Mouse (Mus musculus) cerebellum, adult 9-11 months (tissue): Measurements from ENCODE around the gene Gli3.
A peak's percentile ranks its signal among the peaks of the same experiment; 100 is the strongest.

ENCODE experiments used
- DNase-seq: peaks from one replicate; pipeline ENCODE4 v3.0.0; 2022

The Gli3 gene

DNA sequence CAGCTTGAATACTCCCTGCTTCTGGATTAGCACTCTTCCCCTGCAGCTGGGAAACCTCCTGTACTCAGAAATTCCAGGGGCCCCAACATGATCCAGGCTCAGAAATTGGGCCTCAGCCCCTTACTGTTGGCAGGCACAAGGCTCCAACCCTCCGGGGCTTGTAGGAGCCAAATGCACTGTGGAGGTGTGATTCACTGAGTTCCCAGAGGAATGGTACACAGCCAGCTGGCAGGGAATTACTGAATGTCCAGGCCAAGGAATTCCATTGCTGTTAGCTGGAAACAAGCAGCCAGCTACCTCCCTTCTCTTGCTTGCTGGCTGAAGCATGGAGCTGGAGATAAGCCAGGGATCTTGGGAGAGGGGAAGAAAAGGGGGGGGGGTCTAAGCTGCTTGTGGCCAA, 278.7 kb downstream of the Gli3 start:
- DNase-seq: peak; percentile 37

DNA sequence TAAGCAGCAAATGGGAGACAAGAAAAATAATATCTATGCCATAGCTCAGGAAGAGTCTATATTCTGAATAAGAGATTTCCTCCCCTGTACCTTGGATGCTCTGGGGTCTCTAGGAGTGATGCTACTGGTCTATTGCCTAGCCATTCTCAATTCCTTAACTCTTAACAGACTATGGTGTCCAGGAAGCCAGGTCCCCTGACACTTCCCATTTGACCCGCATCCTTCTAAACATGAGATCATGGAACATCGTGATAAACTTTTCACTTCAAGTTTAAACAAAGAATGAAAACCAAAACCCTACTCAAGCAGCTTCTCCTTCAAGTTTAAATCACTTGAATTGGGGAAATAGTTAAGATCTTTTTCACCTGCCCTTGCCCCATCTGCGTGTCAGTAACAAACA, 279.3 kb downstream of the Gli3 start:
- no peak for DNase-seq

DNA sequence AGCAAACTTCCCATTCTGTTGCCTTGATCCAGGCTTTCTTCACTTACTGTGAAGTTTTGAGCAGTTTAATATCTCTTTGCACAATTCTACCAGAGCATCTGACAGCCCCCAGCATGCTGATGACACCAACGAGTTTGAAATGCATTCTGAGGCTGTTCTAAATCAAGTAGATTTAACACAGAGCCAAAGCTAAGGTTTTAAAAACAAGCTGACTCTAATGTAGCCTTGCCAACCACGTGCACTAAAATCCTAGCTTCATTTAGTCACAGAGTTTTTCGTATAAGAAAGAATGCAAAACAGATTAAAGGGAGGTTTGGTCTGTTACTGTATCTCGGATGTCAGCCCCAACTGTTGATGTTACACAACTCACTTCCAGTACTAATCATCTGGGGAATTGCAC, 279.7 kb downstream of the Gli3 start:
- DNase-seq: no peak

DNA sequence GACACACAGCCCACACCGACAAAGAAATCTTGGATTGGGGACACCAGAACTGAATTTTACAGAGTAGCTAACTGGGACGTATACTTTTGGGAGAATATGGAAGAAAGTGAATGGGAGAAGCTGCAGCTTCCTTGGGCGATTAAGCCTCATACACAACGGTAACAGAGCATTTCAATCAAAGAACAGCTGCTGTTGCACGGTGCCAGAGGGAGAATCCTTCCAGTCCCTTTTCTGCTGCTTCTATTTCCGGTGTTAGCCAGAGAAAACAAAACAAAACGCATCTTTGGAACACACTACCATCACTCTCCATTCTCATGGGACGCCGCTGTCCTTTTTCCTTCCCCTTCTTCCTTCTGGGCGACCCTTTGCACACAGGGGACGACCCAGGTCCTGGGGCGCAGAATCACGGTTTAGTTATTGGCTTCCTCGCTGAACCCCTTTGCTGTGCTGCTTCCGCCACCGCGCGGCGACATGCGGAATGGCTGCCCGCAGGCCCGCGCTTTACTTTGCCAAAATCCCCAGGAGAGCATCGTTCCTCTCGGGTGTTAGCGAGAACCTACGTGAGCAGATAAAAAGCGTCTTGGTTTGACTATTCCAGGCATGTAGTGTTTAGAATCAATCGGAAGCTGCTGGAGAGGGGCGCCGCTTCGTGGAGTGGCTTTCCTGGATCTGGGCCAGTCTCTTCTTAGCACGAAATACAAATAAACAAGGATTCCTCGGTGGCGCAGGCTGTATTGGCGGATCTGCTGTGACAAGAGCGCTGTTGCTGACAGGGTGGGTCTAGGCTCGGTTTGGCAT, 296.0 kb downstream of the Gli3 start:
- DNase-seq: peak; percentile 83

DNA sequence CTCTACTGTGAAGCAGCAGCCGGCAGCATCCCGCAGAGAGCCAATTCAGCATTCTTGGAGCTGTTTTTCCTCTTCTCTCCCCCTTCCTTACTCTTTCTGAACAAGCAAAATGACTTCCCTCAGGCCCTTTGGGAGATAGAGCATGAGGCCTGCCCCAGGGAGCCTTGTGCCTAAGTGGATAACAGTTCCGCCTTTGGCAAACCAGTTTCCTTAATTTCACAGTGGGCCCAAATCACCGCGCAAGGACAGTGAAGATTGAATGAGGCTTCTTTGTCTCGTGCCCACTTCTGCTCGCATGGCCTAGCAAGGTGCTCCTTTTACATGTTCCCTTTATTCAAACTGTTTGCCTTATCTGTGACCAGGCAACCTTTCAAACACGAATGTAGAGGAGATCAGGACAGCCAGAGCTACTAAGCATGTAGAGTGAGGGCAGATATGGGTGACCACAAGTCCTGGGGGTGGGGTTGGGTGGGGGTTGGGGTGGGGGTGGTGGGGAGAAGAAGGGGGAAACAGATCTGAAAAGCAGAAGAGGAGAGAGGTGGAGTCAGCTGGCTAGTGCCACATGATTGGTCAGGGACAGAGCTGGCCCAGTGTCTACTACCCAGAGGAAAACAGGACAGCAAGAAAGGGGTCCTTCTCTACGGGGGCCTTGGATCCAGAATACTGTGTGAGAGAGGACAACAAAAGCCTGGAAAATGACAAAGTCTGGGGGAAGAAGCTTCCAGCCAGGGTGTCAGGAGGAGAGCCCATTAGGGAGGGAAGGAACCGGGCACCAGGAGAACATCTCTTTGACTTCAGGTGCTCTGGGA, 296.8 kb downstream of the Gli3 start:
- DNase-seq: peak; percentile 10

DNA sequence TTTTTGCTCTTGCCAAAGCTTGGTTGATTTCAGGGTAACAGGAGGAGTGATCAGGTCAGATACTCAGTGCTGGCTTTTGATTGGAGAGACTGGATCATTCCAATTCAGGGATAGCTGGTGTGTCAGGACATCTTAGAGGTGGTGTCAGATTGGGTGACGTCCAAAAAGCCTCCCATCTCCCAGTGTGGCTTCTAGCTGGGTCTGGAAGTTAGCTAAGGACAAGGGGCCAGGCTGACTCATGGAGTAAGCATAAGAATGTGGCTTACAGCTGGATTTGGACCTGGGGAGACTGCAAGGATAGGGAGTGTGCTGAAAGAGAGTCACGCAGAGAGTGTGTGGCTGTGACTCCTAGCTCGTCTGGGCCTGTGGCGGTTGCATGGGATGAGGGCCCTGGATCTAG, 299.3 kb downstream of the Gli3 start:
- DNase-seq: no peak

DNA sequence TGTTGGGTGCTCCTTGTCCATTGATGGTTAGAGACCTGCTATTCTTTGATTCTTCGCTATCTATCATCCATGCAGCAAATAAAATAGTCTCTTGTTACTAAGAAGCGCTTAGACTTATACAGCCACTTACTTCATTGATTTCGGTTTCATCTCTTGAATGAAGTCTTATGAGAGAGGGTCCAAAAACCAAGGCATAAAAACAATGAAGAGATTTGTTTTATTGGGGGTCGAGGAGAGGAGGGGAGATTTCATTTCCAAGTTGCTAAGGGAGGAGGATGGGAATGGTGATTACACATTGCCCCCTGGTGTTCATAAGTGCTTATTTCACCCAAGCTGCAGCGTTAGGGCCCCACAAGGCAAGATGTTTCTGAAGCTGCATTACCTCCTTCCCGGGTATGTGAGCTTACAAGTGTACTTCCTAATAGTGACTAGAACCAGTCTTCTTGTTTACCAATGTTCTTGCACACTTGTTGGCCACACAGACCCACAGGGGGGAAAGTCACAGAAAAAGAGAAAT, 299.9 kb downstream of the Gli3 start:
- peak; percentile 9 for DNase-seq

DNA sequence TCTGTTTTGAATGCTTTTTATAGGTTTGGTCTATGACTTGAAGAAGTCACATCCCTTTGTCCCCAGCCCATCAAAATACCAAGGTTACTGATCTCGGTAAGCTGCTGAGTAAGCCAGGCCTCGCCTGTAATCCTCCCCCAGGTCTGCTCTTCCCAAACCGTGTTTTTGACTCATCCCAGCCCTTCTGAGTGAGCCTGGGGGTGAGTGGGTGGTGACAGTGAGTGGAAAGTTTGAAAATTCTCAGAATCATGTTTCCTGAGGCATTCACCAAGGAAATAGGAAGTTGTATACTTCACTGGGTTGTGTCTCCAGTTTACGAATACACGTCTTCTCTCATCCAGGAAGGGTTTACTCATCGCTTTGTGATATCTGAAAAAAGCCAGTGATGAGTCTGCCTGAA, 314.6 kb downstream of the Gli3 start:
- no peak for DNase-seq
